Mouse (Mus musculus) left cerebral cortex, postnatal 14 days (tissue): ENCODE measurements around the gene Cadps. TPM values are rescaled to one million over a fixed set of nuclear protein-coding genes. Genes with fewer than 3 reads are reported as not detected.

ENCODE experiments used
- DNase-seq, 2 experiments: peaks; one replicate each; pipeline ENCODE4 v3.0.0; 2021 to 2022; ENCODE audit warnings: low spot score in 2 of 2, mixed read lengths in 1 of 2
- intact Hi-C: fragments of 180-260 bp; cut with DNase I; formaldehyde crosslinking; loops from one replicate; pipeline ENCODE4 v1.15.1; 2025
- total RNA-seq, 2 experiments: library from RNA; stranded (reverse); gene quantifications; 2 replicates each; pipeline ENCODE4 v1.2.3; 2021

The Cadps gene
- total RNA-seq, 2 experiments from 2014 or later: 227 to 241 TPM

DNA sequence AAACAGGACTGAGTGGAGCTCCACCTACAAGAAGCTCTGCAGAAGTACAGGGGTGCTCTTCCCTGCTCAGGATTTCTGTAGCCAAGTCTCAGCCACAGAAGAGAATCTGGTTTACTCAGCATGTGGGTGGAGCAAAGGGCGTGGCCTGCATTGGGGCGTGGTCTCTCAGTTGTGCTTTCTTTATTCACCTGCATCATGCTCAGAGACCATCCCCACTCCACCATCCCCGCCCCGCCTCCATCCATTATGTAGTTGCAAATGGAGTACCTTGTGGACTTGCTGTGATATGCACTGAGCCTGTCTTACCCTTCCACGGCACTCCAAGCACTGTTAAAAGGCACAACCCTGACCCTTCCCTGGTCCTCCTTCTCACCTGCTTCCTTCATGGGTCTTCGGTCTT lies 271.5 kb downstream of the Cadps start:
- no peak for DNase-seq

DNA sequence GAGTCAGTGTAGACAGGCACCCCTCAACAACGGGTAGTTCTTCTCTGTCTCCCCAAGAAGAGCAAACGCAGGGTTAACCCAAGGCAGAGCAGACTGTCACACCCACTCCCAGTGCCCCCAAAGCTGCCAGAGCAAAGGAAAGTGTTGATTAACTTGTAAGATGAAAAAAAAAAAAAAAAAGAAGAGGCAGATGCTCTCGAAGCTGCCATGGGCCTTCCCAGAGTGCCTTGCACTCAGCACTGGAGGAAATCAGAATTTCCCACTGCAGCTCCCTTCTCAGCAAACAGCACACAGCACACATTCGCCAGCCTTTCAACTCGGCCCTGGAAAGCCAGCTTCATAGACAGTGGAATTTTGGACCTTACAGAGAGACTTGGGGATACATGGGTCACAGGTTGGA lies 271.9 kb downstream of the Cadps start:
- no peak for DNase-seq
- intact Hi-C loops: no loop called here

More for the DNA sequence above, 271.5 kb downstream of the Cadps start:
- intact Hi-C loops: no loop called here

DNA sequence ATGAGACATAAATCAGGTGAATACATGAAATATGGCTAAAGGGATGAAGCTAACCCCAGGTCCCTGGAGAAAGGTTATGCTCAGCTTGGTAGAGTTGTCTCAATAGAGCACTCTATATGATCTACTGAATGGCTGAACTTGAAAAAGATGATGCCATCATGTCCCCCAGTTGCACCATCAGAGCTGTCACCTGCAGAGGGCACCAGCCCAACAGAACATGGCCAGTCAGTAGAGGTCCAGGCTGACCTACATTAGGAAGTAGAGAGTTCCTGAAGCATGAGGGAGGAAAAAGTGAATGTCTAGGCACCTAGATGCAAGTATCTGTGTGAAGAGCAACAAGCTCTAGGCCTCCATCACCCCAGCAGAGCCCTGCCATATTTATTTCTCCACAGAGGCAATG lies 273.6 kb downstream of the Cadps start:
- intact Hi-C loops: no loop called here
- DNase-seq: no peak

DNA sequence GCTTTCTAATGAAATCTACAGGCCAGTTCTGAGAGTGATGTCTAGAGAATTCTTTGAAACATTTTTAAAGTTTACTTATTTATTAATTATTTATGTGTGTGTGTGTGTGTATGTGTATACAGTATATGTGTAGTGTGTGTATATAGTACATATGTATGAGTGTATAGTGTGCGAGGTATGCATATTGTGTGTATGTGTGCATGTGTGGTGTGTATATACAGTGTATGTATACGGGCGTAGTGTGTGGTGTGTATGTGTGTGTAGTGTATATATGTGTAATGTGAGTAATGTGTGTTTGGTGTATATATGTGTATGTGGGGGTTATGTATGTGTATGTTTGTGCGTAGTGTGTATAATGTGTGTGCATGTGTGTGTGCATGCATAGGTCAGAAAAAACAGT lies 275.4 kb downstream of the Cadps start:
- no peak for DNase-seq
- intact Hi-C loops: no loop called here

DNA sequence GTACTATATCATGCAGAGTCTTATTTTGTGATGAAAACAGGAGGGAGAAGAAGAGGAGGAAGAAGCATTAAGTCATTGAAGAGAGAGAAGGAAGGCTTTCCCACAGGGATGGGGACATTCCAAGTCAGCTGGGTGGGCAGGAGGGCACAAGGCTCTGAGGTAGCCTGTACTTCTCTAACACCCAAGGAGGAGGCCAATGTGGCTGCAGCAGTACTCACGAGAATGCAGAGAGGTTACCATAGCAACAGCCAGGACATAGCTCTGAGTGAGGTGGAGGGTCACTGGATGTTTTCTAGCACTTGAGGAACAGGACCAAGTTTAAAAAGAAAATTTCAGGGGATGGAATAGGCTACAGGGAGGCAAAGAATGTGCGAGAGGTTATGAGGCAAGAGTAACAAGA lies 281.1 kb downstream of the Cadps start:
- intact Hi-C loops: no loop called here
- no peak for DNase-seq

DNA sequence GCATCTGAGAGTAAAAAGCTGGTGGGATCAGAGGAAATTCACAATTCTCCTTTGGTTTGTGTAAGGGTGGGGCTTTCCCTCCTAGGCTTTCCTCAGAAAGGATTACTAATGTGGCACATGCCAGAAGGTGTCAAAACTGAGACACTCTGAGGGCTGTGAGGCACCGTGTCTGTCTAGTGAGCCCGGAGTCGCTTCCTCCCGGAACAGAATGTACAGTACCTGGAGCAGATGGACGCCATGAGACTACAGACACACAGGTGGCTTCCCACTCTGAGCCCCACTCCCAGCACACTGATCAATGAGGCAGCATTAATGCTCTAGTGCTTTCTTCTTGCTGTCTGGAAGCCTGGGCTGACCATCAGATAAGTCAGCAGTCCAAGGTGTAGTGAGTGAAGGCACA lies 283.8 kb downstream of the Cadps start:
- intact Hi-C loops: no loop called here
- DNase-seq: peak in 1 of 2 experiments; percentile 33

DNA sequence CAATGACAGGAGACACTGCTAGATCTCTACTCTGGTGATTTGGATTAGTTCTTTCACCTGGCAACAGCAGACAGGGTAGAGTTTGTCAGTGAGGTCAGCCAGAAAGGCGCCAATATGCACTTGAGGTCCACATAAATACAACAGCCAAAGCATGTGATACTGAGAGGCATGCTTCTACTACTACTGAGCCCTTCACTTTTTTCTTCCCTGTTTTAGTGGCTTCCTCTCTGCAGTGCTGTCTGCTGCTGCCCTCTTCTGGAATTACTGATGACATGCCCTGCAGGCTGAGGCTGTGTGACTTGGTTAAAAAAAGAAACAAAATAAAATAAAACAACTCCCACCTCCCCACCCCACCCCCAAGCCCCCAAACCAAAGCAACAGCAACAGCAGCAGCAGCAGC lies 291.8 kb downstream of the Cadps start:
- intact Hi-C loops: loop anchor here (2.0 to 5.0 kb wide), 4 partner anchors 94 to 378 kb away; no protein-coding TSS in a partner anchor
- peak; percentile 41 to 63 for DNase-seq

DNA sequence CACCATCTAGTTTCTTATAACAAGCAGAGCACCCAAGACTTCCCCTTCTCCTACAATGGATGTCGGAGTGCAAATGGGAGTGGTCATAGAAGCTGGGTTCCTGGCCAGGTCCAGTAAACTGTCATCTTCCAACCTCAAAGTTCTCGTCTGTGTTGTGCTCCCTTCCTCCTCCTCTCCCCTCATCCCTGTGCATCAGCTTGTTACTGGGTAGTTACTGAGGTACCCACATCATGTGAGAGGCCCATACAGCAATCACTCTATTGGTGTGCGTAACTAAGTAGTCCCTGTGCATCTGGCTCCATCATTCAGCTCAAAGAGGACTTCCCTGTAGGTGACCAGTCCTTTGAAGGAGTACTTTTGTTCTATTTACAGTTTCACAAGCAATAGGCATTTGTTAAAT lies 292.3 kb downstream of the Cadps start:
- intact Hi-C loops: loop anchor here (2.0 to 5.0 kb wide), 4 partner anchors 93 to 378 kb away; no protein-coding TSS in a partner anchor

DNA sequence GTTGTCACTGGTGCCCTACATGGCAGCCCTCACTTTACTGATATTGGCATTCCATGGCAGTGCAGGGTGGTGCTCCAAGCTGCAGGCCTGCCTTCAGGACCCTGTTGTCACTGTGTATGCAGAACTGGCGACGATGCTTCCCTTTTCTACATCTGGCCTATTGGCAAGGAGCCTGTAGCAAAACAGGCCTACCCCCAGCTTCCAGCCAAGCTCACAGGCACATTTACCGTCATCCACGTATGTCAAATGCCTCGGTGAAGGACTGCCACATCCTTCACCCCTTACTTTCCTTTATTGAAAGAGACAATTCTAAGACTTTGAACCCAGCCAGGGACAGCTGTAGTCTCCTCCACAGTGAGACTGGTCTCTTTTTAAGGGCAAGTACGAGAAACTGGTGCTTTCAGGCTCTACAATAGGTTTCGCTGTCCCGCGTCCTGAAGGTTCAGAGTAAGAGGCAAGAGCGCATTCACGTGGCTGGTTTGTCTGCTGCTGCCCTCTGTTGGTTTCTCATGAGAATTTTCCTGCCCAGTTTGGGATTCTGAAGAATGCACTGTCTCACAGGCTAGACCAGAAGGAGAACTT lies 292.8 kb downstream of the Cadps start:
- peak; percentile 61 to 64 for DNase-seq
- intact Hi-C loops: loop anchor here (2.0 to 5.0 kb wide), 4 partner anchors 93 to 377 kb away; no protein-coding TSS in a partner anchor

More for the DNA sequence above, 292.3 kb downstream of the Cadps start:
- DNase-seq: no peak

DNA sequence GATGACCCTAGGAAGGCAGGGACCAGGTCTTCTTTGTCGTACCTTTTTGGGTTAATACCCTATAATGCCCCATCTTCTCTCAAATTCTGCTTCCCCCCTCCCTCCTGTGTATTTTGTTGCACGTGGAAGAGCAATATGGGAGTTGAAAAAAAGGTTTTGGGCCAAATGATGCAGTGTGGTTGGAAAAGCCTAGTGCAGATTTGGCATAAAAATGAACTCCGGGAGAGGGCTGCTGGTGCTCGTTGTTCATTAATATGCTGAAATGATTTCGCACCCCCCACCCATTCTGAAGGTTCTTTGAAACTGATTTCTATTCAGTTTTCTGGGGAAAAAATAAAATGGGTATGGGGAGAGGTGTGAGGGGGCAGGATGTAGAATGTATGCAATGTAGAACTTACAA lies 295.6 kb downstream of the Cadps start:
- intact Hi-C loops: no loop called here

DNA sequence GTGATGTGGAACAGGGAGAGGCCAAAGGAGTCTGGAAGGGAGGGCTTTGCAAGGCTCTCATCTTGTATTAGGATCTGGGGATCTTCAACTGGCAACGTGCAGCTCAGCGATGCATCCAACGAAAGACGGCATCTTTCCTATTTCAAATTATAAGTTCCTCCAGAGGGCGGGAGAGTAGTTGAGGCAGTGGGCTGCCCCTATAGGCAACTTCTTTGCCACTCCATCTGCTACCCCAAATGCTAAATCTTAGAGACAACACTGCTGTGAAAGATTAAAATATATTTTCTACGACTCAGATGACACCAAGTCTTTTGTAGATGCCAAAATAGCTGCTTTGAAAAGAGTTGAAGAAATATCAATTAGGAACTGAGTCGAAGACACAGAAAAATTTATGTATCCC lies 315.9 kb downstream of the Cadps start:
- intact Hi-C loops: no loop called here
- no peak for DNase-seq

More for the DNA sequence above, 295.6 kb downstream of the Cadps start:
- DNase-seq: no peak

DNA sequence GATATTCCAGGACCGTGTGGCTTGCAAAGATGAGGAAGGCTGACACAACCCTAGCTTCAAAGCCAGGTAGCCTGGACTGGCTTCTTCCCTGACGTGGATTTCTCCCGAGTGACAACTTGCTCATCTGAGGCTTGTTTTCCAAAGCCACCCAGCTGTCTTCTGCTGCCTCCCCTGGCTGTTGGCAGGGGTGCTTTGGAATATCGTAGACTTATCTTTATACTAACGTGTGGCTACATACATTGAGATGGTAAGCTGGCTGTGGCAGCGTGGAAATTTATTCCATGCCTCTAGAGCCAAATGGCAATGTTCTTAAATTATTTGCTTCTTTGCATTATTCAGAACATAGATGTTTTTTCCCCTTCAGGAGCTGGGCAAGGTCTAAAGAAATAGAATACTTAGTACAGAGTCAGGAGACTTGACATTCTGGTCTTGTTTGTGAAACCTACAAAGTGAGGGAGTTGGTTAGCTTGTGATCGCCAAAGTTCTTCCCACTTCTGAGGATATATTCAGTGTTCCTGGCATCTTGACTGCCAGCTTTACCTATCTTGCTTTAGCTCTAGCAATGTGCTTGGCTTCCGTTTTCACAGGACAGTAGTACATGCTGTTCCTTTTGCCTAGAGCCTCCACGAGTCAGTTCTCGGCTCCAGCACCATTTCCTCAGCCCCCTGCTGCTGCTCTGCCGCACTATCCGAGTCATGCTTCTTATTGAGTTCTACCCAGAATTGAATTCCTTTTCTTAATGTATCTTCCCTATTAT lies 318.5 kb downstream of the Cadps start:
- peak in 1 of 2 experiments; percentile 58 for DNase-seq
- intact Hi-C loops: no loop called here

DNA sequence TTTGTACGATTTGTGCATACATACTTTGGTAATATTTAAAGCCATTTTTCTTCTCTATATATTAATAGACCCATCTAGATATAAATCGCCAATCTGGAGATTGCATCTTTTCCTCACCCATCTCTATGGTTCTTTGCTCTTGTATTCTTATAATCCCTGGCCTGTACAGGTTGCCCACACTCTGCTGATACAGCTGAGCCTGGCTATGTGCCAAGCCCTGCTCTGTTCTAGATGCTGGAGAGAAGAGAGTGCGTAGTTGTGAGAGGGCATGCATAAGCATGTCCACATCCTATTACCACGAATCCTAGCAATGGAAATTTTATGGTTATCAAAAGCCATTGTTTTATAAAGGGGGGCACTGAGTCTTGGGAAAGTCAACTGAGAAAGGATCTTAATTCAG lies 360.7 kb downstream of the Cadps start:
- intact Hi-C loops: no loop called here
- DNase-seq: no peak

DNA sequence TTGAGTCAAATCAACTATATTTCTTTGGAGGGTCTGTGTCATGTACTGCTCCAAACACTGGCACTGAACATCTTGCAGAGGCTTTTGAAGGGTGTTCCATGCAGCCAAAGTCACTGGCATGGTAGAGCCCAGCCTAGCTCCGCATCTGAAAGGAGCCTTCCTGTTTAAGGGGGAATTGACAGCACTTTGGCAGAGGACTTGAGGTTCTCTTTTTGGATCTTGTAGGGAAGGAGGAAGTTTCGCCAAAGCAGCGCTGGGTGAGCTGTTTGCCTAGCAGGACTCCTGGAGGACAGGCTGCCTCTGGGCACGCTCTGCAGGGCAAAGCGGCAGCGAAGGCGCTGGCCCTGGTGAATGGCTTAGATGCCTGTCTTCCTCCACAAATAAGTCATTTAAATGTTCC lies 363.2 kb downstream of the Cadps start:
- intact Hi-C loops: no loop called here
- DNase-seq: peak; percentile 29 to 38

DNA sequence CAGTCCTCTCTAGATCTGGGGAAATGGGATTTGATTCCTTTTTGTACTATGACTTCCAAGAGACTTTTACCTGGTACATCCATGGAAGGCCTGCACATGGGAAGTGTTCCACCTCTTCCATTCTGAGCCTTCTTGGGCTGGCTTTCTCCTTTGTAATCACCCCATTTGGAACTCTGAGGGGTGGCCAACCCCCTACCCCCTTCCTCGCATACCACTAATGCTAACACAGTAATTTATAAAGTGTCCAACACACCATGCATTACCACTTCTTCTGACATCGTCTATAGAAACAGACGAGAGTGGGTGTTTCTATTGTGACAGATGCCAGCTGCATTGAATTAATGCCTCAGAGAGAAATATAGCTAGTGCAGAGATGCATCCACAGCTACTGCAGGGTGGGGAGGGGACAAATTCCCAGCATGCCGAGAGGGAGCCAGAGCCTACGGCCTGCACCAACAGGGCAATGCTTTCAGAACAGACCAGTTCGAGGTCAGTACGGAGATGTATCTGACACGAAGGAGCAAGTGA lies 367.8 kb downstream of the Cadps start:
- intact Hi-C loops: no loop called here
- peak in 1 of 2 experiments; percentile 35 for DNase-seq

DNA sequence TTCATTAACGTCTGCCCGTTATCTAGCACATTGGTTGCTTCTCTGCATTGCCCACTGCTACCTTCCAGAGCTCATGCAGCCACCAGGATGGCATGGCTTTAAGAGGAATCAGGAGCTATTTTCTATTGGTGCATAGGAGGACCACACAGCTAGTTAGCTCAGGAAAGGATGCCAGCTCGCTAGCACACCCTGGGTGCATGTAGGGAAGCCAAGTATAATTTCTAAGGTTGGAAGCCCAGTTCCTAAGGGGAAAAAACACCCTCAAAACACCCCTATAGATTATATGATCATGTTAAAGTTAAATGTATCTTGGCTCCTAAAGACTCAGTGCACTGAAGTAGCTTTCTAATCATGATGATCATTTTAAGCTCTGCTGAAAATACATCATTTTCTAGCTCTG lies 372.1 kb downstream of the Cadps start:
- intact Hi-C loops: loop anchor here (5.0 kb wide), 1 partner anchor 49 kb away; no protein-coding TSS in a partner anchor
- DNase-seq: peak in 1 of 2 experiments; percentile 36

DNA sequence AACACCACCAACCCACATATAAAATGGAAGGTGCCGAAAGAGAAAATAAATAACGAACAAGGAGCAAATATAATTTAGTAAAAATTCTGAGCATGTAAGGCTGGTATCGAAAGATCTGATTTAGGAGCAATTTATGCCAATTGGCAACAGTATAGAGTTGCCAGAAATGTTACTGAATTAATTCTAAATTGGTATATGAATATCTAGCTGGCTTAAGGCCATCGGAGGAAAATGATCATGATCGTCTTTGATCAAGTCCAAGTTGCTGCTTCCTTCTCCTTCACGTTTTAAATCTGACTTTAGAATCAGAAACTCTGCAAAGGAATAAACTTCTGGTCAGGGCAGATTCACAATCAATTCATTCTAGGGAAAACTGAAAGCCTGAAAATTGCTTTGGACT lies 374.0 kb downstream of the Cadps start:
- no peak for DNase-seq
- intact Hi-C loops: no loop called here

DNA sequence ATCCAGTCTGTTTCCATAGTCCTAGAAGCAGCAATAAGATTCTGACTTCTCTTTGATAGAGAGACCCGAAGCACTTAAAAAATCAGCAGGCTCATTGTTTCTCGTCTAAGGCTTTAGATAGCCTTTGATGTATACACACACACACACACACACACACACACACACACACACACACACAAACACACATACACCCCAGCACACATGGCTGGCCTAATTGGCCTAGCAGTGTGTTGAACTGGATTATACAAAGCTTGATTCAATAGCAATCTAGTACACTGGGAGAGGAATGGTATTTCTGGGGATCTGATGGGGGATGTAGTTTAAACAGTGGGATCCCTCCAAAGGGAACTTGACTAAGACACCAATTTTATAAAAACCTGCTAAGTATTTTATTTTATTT lies 381.9 kb downstream of the Cadps start:
- DNase-seq: no peak

DNA sequence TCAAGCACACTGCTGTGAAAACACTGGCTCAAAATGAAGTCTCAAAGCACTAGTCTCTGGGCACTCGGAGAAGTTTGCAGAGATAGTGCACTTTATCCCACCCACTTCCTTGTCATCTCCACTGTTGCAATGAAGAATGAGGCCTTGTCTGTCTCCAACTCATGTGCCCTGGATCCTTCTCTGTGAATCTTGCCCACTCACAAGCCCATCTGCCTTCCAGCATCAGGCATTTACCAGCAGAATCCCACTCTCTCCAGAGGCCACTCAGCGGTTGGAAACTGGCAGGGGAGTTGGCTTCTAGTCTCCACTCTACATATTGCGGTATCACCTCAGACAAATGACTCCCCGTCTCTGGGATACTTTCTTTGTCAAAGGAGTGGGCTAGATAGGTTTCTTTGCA lies 384.9 kb downstream of the Cadps start:
- intact Hi-C loops: loop anchor here (2.0 to 5.0 kb wide), 2 partner anchors 59 to 94 kb away; no protein-coding TSS in a partner anchor
- DNase-seq: peak in 1 of 2 experiments; percentile 44

More for the DNA sequence above, 381.9 kb downstream of the Cadps start:
- intact Hi-C loops: no loop called here

DNA sequence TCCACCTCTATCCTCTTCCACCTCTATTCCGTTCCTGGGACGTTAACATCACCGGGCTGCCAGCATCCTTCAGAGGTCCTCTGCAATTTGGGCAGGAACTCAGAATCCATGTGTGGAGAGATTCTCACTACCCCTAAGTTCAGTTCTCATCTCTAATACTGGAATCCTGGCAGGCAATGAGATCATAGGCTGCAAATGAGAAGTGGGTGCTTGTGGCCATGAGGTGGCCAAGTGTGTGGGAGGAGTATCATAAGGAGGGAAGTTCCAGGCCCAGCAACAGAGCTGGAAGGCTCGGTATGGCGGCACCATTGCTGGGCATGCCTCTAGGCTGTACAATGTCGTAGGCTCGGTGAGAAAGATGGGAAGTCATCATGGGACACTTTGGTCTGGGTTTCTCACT lies 385.5 kb downstream of the Cadps start:
- intact Hi-C loops: loop anchor here (5.0 kb wide), 1 partner anchor 95 kb away; no protein-coding TSS in a partner anchor
- peak in 1 of 2 experiments; percentile 29 for DNase-seq
